Mouse (Mus musculus): ENCODE results near the gene Tgm7.
"Not testable (repeated sequence)": the region's sequence is repeated elsewhere in the genome, so short reads cannot be mapped to it uniquely, and the experiment has no call there.

The Tgm7 gene

DNA sequence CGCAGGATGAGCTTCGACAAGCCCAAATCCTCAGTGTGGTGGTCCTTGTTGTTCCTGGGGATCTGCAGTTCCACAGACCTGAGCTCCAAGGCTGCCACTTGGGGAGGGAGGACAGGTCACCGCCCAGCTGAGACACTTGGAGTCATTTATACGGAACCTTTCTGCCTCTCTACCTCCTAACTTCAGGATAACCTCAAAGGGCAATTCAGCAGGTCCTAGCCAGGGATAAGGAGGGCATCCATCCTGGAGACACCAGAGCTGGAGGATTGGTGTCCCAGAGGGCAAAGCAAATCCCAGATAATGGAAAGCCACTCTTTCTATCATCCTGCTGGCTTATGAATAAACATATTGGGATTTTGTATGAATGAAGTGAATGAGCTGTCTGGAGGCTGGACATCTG, at the start of gene Tgm7:
Gene Tgm7 (minus strand): TSS at position 101 of the 400 bp plus-strand sequence.
- DNase-seq (ENCODE audit: extremely low read depth, low read depth, low spot score), result no peak

DNA sequence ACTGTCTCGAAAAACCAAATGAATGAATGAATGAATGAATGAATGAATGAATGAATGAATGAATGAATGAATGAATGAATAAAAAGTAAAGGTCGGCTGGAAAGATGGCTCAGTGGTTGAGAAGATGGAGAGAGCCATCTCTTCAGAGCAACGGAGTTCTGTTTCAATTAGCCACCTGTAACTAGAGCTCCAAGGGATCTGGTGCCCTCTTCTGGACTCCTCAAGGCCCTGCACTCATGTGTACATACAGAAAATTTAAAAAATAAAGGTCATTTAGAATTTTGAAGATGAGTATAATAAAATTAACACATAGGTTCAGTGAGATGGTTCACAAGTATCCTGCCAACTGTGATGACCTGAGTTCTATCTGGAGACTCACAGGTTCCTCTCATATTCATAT, 43.5 kb upstream of the Tgm7 start:
- DNase-seq (ENCODE audit: extremely low read depth, low read depth, low spot score), result no peak

DNA sequence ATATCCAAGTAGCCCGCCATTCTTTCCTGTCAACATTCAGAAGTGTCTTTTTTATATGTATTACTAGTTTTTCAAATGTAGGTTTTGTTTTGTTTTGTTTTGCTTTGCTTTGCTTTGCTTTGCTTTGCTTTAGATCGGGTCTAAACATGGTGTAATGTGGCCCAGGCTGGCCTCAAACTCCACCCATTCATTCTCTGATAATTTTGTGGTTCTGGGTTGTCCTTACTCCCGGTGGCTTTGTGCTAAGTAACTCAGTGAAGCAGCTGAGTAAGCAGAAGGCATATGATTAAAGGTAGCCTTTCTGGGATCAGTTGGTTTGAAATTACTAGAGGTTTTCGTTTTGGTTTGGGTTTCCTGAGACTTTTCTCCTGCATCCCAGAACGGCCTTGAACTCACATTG, 40.1 kb upstream of the Tgm7 start:
- no peak for DNase-seq (ENCODE audit: extremely low read depth, low read depth, low spot score)

DNA sequence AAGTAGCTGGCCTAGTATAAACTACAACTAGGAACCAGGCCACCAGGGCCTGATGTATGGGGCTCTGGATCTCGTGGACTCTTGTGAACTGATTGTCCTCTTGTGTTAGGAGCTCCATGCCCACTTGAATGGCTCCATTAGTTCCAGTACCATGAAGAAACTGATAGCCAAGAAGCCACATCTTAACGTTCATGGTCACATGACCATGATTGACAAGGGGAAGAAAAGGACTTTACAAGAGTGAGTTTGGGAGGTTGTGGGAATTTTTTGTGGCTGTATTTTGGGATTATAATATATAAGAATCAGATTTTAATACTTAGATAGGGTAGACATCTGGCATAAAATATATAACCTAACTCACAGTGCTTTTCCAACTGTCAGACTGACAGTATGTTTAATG, 32.8 kb upstream of the Tgm7 start:
- no peak for DNase-seq (ENCODE audit: extremely low read depth, low read depth, low spot score)

DNA sequence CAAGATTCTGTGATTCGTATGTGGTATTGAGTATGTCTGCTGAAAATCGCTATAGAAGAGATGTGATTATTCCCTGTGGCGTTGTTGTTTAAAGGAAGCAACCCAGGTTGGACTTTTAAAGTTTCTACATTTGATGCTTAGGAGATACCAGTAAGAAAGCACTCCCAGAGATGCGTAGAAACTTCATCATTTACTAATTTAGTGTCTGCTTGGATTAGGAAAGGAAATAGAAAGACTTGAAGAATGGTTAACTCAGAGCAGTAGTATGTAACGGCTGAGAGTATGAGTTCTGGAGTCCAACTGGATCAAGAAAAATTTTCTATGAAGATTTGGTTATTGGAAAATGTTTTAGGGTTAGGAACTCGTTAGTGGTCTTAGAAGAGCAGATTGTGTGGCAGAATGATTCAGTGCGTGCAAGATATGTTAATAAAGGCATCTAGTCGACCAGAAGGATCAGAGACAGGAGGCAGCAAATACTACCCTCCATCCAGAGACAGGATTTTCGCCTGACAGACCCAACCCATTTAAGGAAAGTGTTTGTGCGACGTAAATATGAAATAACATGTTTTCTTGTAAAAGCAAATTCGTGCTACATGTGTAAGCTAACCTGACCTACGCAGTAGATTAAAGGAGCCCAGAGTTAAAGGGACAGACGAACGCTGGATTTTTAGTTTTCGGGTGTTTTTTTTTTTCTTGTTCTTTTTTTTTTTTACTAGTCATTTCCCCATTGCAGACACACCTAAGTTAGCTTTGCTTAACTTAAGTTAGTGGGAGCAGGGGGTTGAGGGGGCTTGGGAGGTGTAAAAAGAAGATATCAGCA, 31.8 kb upstream of the Tgm7 start:
- DNase-seq (ENCODE audit: extremely low read depth, low read depth, low spot score), result no peak

DNA sequence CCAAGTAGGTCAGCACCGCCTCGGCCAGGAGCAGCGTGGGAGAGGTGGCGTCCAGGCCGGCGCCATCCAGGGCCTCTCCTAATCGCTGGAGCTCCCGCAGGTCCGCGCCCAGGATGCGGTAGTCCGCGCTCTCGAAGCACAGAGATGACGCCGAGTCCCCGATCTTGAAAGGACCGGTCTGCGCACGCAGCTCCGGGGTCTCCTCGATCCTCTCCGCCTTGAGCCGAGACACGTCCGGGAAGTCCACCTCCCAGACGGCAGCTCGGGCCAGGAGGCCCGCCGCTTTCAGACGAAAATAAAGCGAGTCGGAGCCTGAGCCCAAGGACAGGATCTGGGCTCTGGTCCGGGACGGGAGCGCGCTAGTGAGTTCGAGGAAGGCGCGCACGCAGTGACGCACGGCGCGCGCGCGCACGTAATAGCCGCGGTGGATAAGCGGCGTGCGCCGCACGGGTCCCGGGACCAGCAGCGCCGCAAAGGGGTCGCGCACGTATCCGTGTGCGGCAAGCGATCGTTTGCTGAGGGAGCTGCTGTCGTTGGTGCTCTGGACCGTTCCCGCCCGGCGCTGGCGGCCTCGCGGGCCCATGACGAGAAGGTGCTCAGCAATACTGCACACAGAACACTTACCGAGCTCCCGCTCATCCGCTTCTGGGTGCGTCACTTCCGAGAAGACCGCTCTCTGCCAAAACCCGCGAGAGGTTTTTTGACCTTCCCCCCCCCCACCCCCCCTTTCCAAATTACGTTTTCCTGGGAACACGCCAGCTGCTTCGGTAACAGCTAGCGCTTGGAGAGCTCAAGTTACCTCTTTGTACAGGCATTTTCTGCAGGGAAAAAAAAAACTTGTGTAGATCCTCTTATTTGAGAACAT, 30.7 kb upstream of the Tgm7 start, which contains the start of the genes Adal and Lcmt2:
Gene Adal (plus strand): TSS at position 411 of the 865 bp plus-strand sequence.
Gene Lcmt2 (minus strand): TSS at position 636 of the 865 bp plus-strand sequence.
- DNase-seq (ENCODE audit: extremely low read depth, low read depth, low spot score), result no peak

DNA sequence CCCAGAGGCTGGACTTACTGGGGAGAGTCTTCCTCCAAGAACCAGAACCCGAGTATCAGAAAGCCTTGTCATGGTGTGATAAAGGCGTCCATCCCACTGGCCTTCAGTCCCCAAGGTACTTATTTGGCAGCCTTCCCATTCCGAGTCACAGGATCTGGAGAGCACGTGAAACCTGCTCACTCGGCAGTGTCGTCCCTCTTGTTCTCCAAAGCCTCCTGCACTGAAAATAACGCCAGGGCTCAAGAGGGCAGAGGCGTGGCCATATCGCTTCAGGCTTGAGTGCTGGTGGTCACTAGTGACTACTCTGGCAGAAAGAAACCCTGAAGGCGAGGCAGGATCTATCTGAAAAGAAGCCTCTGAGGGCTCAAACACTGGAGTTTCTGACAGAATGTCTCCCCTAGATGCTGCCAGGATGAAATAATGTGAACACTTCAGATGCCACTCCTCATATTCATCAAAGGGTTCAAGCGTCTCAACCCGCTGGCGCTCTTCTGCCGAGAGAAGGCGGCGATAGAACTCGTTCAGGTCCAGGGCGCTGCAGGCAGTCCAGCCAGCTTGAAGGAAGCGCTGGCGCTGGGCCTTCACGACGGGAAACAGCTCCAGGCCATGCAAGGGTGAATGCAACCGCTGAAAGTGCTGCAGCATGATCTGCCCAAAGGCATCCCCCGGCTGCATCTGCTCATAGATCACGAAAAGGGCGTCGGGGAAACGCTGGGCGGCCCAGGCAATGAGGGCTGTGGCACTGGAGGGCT, 29.8 kb upstream of the Tgm7 start:
- DNase-seq (ENCODE audit: extremely low read depth, low read depth, low spot score), result no peak

DNA sequence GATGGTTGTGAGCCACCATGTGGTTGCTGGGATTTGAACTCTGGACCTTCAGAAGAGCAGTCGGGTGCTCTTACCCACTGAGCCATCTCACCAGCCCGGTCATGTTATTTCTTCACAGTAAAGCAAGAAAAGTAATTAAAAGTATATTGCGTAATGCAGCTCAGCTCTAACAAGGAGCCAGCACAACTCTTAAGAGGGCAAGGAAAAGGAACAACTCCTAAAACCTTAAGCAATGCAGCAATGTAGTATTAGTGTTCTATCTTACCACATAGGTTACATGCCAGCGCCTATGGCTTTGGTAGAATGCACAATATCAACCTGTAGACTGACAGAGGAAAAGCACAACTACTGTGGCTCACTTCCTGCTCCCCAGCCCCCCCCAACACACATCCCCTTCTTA, 27.8 kb upstream of the Tgm7 start:
- DNase-seq (ENCODE audit: extremely low read depth, low read depth, low spot score), result peak; percentile 58

DNA sequence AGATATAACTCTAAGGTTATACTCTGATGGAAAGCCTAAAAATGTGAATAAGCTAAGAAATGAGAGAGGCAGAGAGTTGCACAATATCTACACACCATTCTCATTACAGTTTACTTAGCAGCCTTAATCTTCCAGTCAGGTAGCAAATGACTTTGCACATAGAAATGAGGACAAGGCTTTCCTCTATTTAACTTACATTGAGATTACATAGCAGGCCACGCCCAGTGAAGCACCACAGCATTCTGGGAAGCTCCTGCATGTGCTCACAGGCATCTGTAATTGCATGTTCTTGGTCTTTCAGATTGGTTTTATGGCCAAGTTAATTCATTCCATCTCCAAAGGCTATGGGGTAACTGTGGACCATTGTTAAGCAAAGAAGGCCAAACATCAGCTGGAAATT, 23.2 kb upstream of the Tgm7 start:
- DNase-seq (ENCODE audit: extremely low read depth, low read depth, low spot score), result no peak

DNA sequence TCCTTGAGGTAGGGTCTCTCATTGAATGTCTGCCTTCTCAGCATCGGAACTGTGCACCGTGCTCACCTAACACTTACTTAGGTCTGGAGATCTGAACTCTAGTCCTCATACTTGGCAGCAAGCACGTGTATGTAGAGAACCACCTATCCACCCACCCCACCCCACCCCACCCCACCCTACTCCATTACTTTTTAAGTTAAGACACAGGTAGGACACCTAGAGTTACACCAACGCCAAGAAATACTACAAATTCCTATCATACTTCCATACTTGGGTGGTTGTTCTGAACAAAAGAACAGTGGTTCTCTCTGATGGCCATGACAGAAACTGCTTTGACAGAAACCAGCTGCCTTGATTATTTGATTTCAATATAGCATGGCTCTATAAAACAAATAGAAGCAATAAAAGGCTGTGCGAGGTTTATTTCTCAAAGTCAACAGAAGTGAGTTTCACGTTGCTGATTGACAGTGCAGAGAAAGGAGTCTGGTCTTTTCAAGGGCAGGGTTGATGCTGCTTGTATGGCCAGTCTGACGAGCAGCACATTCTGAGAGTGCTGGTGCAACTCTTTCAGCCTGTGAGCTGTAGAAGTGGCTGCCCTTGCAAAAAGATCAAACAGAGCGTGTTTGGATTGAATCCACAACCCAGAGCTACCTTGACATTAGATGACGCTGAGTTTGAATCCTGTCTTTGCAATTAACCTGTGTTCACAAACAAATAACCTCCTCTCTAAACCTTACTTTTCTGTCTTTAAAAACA, 19.4 kb upstream of the Tgm7 start:
- DNase-seq (ENCODE audit: extremely low read depth, low read depth, low spot score), result no peak

DNA sequence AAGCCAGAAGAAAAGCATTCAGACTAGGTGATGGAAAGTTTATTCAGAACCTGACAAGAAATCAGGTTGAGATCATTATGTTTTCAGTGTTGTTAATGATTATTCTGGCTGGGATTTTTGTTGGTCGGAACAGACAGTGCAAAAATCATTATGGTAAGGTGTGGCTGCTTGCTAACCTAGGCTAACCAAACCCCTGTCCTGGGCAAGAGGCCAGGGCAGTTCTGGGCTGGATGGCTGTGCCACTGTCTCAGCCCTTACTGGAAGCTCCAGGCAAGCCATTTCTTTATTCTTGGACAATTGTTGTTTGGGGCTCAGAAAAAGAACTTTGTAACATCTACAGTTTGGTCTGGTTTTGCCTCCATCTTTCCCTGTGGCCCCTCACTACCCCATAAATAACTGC, 17.9 kb upstream of the Tgm7 start:
- DNase-seq (ENCODE audit: extremely low read depth, low read depth, low spot score), result no peak

DNA sequence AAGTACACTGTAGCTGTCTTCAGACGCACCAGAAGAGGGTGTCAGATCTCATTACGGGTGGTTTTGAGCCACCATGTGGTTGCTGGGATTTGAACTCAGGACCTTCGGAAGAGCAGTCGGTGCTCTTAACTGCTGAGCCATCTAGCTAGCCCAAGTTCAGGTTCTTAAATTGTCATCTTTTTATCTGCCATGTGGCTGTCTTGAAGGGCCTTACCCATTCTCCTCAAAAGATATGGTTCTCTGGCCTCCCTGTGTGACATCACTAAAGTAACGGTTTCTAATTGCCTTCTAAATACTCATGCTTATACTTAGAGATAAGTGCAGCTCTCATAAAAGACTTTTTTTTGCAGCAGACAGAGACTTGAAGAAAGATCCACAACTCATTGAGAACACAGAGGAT, 16.7 kb upstream of the Tgm7 start:
- DNase-seq (ENCODE audit: extremely low read depth, low read depth, low spot score), result not testable (repeated sequence)

DNA sequence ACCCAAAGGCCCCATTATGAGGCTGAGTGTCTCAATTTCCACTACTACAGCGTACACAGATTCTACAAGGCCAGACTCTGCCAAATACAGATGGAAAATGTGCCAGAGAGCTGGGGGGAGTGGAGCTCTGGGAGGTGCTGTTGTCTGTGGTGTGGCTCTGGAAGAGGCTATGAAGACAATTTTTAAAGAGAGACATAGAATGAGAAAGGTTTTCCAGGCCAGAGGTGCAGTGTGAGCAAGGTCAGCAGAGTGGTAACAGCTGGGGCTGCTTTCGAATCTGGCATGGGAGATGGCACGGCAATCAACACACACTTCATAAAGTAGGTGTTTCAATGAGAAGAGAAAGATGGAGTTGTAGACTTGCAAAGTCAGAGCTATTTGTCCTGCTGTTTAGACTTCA, 9.7 kb upstream of the Tgm7 start:
- DNase-seq (ENCODE audit: extremely low read depth, low read depth, low spot score), result no peak

DNA sequence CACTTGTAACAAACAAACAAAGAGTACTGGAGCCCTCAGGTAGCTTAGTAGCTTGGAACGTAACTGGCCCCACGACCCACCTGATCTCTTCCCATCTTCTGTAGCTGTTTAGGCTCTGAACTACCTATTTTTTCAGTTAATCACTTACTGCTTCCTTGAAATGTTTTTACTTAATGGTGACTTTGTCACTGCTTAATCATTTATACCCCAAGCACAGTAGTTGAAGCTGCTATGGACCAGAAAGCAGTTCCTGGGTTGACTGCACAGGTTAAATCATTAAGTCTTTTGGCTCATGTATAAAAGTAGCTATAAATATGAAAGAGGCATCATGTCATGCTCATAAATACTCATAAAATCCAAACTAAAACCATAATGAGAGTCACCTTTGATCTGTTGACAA, 5.8 kb upstream of the Tgm7 start:
- no peak for DNase-seq (ENCODE audit: extremely low read depth, low read depth, low spot score)

DNA sequence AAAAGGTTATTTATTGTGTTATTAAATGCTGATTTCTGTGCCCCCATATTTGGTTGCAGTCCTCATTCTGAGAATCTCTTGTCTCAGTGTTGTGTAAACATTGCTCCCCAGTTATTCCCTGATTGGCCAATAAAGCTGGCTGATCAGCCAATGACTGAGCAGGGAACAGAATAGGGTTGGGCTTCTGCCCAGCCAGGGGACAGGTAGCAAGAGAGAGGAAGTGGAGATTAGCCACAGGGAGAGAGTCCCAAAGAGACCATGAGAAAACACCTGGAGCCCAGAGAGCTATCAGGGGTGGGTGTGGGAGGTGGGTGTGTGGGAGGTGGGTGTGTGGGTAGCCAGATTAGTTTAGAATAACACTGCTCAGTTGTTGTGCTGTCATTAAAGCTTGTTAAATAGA, 3.7 kb downstream of the Tgm7 start:
- no peak for DNase-seq (ENCODE audit: extremely low read depth, low read depth, low spot score)

DNA sequence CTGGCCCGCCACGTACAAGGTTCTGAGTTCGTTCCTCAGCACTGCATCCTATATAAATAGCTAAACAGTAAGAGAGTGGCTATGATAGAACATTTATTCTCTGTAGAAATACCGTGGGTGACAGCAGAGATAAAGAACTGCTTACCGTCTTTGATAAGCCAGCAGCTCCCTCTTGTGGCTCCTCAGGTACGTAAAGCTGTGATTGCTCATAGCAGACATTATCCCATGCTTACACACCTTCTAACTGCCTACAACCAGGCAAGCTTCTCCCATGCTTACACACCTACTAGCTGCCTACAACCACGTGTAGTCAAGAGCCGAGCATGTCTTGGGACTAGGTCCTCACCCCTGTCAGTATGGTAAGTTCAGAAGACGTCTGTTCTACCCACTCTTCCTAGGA, 7.5 kb downstream of the Tgm7 start:
- DNase-seq (ENCODE audit: extremely low read depth, low read depth, low spot score), result no peak

DNA sequence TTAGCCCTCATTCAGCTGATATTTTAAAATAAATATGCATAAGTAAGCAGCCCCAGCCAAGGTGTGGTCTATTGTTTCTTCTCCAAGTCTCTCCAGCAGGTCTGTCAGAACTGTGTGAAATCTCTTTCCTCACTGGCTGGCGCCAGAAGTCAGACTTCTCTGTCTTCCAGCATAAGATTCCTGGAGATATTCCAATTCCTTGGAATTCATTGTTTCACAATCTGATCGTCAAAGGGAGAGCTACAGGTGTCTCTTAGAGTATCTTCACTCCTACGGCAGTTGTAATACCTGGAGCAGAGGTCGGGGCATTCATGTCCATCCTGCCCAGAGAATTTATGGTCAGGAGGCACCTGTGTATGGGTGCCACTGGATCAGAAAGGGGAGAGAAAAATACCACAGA, 19.8 kb downstream of the Tgm7 start:
- peak; percentile 74 for DNase-seq (ENCODE audit: extremely low read depth, low read depth, low spot score)

DNA sequence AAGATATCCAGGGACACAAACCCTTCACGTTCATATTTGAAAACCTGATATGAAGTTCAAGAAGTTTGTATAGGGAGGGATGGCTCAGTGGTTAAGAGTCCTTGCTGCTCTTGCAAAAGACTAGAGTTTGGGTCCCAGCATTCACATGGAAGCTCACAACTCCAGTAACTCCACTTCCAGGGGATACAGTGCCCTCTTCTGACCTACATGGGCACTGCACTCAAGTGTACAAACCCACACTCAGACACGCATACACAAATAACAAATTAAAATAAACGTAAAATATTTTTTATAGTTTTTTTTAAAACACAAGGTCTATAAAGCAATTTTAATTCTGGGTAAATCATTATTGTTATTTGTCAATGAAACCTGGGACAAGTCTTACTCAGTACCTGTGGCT, 21.1 kb downstream of the Tgm7 start:
- DNase-seq (ENCODE audit: extremely low read depth, low read depth, low spot score), result no peak

DNA sequence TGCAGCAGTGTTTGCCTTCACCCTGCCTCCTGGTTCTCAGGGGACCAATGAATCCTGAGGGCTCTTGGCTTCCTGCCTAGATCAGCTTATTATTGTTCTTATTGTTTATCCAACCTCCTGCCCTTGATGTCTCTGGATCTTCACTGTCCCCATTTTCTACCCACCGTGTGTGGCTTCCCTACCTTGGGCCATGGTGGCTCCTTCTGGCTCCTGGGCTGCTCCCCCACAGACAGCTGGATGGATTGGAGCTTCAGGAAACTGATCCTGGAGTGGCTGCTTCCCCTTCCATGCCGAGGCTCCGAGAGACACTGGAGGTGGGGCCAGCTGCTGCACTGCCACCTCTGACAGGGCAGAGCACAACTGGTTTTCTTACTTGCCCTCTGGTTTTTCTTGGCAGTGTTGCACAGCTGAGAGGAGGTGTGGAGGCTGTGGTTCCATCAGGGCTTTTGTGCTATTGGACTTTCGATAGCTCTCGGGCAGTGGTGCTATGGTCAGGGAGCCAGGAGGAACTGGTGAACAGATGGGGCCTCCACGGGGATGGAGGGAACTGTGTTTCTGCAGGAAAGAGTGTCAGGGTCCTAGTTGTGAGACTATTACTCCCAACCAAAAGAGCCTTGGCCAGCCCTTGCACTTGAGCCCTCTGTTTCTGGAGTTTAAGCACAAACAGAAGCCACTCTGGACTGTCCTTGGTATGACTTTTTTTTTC, 24.0 kb downstream of the Tgm7 start, which contains the start of gene Tgm5:
Gene Tgm5 (minus strand): TSS at position 362 of the 706 bp plus-strand sequence.
- DNase-seq (ENCODE audit: extremely low read depth, low read depth, low spot score), result peak; percentile 31

DNA sequence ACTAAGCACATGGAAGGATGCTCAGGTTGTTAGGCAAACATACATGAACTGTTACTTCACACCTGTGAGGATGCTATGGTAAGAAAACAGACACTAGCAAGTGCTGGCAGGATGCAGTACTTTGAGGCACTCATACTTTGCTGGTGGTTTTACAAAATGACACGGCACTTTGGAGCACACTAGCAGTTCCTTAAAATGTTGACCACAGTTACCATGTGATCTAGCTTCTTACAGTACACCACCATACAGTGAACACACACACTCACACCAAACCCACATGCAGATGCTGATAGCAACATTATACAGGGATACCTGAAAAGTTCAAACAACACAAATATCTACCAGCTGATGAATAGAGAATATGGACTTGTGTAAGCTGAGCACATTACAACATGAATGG, 27.0 kb downstream of the Tgm7 start:
- no peak for DNase-seq (ENCODE audit: extremely low read depth, low read depth, low spot score)

All from fat pad, adult 2 months (tissue).